Mouse (Mus musculus) large intestine, adult 2 months (tissue): ENCODE results near the gene Ddx39. TPM values are rescaled to one million over a fixed set of nuclear protein-coding genes. Genes with fewer than 3 reads are reported as not detected.

Experiments
- DNase-seq: peaks from one replicate; pipeline ENCODE4 v3.0.0-alpha.2; 2012; ENCODE audit warnings: low read depth, low spot score
- WGBS: fragments of 180-500 bp; shearing (Covaris S2); methylation state at CpG from one replicate; pipeline ENCODE4 v1.1.7; 2018; 5-methylcytosine and 5-hydroxymethylcytosine counted together
- polyA plus RNA-seq: library from polyadenylated mRNA; depleted of rRNA; stranded (reverse); fragments of >200 nt; gene quantifications from 2 replicates; pipeline ENCODE4 v1.2.3, GENCODE M21; 2012; rRNA removed

The Ddx39 gene
- 94.5 and 106 TPM in 2 replicates for polyA plus RNA-seq

- peak; percentile 100 for DNase-seq
- under 1% methylated on average over 63 of the region's 63 CpGs for WGBS
Observed at GRCm38 (mm10) chr8:83715031-83715690, at the start of gene Ddx39. Gene Ddx39 (plus strand): TSS chr8:83715177.

DNA sequence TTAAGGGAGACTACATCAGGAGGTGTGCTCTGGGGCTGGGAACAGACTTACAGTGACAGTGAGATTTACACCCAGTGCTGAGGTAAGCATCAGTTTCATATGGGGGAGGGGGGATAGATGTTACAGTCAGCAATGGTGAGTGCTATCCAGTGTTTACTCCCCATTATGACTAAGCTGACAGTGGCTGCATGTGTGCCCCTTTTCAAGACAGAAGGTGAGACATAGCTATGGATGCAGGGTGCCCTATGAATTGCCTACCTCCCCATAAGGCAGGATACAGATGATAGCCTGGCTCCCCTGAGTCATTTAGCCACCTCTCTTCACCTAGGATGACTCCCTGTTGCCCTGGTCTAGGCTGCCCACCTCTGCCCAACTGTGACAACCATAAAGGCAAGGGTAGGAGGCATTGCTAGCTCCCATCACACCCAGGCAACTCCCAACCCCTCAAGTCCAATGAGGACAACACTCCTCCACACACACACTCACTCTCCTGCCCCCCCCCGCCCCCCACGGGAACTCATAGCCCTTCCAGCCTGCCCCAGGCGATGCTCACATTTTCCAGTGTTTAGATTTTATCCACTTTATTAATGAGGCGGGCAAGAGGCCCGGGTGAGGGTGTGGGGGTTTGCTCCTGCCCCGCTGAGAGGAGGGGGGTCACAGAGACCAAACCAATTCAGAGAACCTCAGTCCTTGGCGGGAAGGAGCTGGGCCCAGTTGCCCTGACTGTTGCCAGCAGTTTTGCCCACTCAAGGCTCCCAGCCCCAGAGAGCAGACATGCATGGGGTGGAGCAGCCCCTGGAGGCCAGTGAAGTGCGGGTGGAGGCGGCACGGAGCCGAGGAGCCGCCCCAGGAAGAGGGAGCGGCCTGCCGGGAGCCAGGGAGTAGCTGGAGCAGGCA is 48.8 kb upstream of the Ddx39 start, which contains the start of gene Ptger1:
Ptger1 (plus strand) TSS at position 710 of the 897 bp plus-strand sequence.
- WGBS = 11% methylated on average over 14 of the region's 14 CpGs
- DNase-seq = no peak

- no peak for DNase-seq
- 85% methylated on average over 3 of the region's 3 CpGs for WGBS
Observed at GRCm38 (mm10) chr8:83666866-83667234, 48.1 kb upstream of the Ddx39 start.

DNA sequence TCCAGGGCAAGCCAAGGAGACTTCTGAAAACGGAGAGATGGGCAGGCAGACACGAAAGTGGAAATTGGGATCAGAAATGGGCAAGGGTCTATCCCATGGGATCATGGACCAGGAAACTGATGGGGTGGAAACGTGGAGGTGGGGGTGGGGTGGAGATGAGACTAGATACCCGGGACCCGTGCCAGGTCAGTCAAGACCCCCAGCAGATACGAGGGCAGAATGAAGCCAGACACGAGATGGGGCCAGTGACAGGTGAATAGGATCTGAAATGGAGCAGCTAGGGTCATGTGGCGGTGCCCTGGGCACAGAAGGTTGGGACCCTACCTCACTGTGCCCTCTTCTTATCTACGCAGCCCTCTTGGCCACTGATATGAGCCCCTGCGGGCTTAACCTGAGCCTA is 47.5 kb upstream of the Ddx39 start:
- DNase-seq = no peak
- WGBS = 80% methylated on average over 10 of the region's 10 CpGs

GRCm38 (mm10) chr8:83668010-83668916 is 46.7 kb upstream of the Ddx39 start:
- DNase-seq = no peak
- WGBS = 34% methylated on average over 80 of the region's 80 CpGs

- DNase-seq = no peak
- WGBS = 81% methylated on average over 16 of the region's 16 CpGs
Observed at GRCm38 (mm10) chr8:83669013-83669412, 46.0 kb upstream of the Ddx39 start.

GRCm38 (mm10) chr8:83672936-83673335 is 42.0 kb upstream of the Ddx39 start:
- WGBS = 61% methylated on average over 5 of the region's 5 CpGs
- no peak for DNase-seq

DNA sequence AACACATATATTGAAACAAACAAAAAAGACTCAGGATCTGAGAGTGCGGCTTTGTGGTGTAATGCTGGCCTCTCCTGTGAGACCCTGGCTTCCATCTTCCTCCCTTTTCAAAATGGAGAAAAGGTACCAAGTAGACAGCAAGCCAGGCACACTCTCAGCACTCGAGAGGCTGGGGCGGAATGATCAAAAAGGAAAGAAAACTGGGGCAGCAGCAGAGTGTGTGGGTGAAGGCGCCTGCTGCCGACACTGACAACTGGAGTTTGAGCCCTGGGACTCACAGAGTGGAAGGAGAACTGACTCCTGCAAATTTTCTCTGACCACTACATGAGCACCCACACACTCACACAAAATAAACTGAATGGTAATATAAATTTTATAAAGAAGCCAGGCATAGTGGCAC is 40.5 kb upstream of the Ddx39 start:
- 95% methylated on average over 5 of the region's 5 CpGs for WGBS
- no peak for DNase-seq

GRCm38 (mm10) chr8:83679866-83680265 is 35.1 kb upstream of the Ddx39 start:
- WGBS = 91% methylated on average over 12 of the region's 12 CpGs
- no peak for DNase-seq

- DNase-seq = no peak
- 78% methylated on average over 5 of the region's 5 CpGs for WGBS
Observed at GRCm38 (mm10) chr8:83680603-83681002, 34.4 kb upstream of the Ddx39 start.

DNA sequence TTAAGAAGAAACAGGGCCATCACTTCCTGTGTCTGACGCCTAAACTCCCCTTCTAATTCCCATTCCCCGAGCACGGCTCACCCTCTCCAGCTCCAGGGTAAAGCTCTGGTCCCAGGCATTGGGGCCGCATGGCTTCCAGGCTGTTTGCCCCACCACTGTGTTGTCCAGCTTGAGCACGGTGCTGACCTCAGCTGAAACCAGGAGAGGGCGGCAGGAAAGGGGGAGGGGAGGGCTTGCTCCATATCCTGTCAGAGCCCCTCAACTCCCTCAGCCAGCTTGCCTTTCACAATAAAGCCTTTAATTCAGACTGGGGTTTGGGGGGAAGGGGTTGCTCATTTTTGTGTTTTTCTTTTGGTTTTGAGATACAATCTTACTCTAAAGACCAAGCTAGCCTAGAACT is 33.9 kb upstream of the Ddx39 start:
- WGBS = 66% methylated on average over 6 of the region's 6 CpGs
- no peak for DNase-seq

DNA sequence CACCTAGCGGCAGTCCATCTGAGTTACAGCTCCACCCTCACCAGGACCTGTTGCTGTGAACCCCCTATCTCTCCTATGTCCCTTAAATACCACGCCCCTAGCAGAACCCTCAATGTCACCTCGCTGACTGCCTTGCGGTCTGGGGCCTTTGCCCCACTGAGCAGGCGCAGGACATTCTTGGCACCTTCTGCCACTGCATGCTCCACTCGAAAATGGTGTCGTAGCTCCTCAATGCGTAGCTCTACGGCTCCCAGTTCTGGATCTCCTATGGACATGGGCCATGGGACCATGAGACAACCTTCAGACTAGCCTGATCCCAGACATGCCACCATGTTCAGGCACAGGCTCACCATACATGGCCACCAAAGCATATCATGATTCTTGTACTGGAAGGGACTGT is 30.5 kb upstream of the Ddx39 start:
- 98% methylated on average over 9 of the region's 9 CpGs for WGBS
- no peak for DNase-seq

DNA sequence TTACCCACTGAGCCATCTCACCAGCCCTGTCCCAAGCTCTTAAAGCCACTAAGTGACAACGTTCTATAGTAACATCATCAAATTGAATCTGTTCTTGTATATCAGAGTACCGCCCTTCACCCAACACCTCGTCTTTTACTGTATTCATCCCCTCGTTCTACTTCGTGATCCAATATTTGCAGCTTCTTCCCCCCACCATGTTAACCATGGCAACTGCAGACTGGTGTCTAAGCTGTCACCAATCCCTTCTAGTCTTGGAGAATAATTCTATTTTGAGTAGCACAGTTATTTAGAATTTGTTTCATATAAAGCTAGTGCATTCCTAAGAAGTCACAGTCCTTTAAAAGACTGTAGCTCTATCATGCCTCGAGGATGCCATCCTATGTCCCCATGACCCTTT is 25.7 kb upstream of the Ddx39 start:
- no peak for DNase-seq
- 94% methylated on average over 6 of the region's 6 CpGs for WGBS

- no peak for DNase-seq
- 67% methylated on average over 10 of the region's 10 CpGs for WGBS
Observed at GRCm38 (mm10) chr8:83693609-83694236, 21.3 kb upstream of the Ddx39 start.

GRCm38 (mm10) chr8:83694369-83695160 is 20.4 kb upstream of the Ddx39 start:
- no peak for DNase-seq
- whole genome bisulfite sequencing = 32% methylated on average over 11 of the region's 11 CpGs

DNA sequence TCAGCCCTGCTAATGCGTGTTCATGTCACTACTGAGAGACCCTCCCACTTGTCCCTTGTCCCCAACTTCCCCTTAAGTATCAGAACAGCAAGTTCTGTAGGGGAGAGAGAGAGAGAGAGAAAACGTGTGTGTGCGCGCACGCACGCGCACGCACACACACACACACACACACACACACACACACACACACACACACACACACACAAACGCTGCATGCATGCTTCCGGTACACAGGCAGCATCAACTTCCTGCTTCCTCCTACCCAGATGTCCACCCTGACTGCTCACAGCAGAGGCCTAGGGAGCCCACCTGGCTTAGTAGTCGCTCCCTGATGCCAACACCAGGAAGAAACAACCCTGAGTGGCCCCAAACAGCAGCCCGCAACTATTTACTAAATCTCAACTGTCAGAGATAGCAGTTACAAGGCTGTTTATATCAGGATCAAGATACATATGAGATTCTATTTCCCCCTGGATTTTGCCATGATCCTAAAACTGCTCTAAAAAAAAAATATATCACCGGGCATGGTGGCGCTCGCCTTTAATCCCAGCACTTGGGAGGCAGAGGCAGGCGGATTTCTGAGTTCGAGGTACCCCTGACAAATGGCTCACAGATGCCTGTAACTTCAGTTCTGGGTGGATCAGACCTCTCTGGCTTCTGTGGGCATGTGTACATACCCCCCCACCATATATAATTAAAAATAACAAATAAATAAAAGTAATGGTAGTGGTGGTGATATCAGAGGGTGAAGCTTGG is 19.4 kb upstream of the Ddx39 start:
- DNase-seq = no peak
- 44% methylated on average over 17 of the region's 17 CpGs for WGBS

GRCm38 (mm10) chr8:83697374-83698220 is 17.4 kb upstream of the Ddx39 start:
- peak; percentile 64 for DNase-seq
- 12% methylated on average over 19 of the region's 19 CpGs for WGBS
